7 mouse cellular contexts compared by ENCODE assay signal in the genomic region with DNA sequence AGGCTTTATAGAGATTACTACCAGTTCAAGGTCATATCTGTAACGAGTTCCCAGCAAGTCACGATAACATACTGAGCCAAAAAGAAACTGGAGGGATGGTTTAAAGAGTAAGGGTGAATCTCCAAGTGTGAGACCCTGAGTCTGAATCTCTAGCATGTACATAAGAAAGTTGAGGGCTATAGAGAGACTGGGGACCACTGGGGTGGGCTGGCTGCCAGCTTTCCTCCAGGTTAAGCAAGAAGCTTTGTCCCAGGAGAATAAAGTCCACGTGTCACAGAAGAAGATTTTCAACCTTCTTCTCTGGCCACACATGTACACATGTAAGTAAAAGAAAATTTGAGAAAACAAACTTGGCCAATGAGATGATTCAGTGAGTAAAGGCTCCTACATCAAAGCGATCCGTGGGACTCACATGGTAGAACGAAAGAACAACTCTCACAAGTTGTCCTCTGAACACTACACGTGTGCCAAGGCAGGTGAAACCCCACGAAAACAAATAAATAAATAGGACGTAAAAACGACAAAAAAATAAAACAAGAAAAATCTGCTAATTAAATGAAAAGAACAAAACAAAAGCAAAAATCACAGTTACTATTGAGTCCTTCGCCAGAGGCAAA. TPM values are rescaled to one million over a fixed set of nuclear protein-coding genes. Genes with fewer than 3 reads are reported as not detected.
DNase-seq lines count a peak whose midpoint lies in the region; ATAC-seq and TF ChIP-seq lines count a peak whose summit lies in the region.

No protein-coding gene starts in this region.

- 45% methylated on average over 11 of the region's 11 CpGs for WGBS in intestine, postnatal 0 days
- WGBS in midbrain, postnatal 0 days, result 58% methylated on average over 11 of the region's 11 CpGs

- H3K9ac ChIP-seq in intestine, postnatal 0 days (ENCODE audit: low read depth, low read length), result peak overlapping the region; percentile 76; the same call in 1 of the 2 replicates
- peak overlapping the region; percentile 5; the same call in 1 of the 2 replicates for H3K9ac ChIP-seq in midbrain, postnatal 0 days (replicated peaks; ENCODE audit: low read length, poor library complexity, severe bottlenecking)

- TF ChIP-seq POLR2A in embryonic fibroblast, embryonic 13.5 days (IDR thresholded peaks at IDR 0.05; ENCODE audit: low read depth, low read length), result no peak

- no peaks in the 10 kb centered on the region; the same call in 1 of the 2 replicates for H3K4me1 ChIP-seq in embryonic fibroblast, embryonic 13.5 days (ENCODE audit: control insufficient read depth, insufficient read depth, low read length)
- no peaks in the 10 kb centered on the region; the same call in 1 of the 2 replicates for H3K4me1 ChIP-seq in intestine, postnatal 0 days (replicated peaks; ENCODE audit: control insufficient read depth, insufficient read depth, low read length)
- no peaks in the 10 kb centered on the region for H3K4me1 ChIP-seq in midbrain, postnatal 0 days (ENCODE audit: insufficient read depth, low read length)

- H3K27me3 ChIP-seq in intestine, postnatal 0 days (replicated peaks; ENCODE audit: control insufficient read depth, insufficient read depth, low read length), result peaks cover 6% of the 10 kb centered on the region; the same call in 1 of the 2 replicates
- H3K27me3 ChIP-seq in midbrain, postnatal 0 days (ENCODE audit: insufficient read depth, low read length), result 0 out of 2 replicates have a peak, but pooled peaks cover 3% of the 10 kb centered on the region

- peak overlapping the region; percentile 78 for H3K4me2 ChIP-seq in intestine, postnatal 0 days (replicated peaks; ENCODE audit: low read depth)
- peak overlapping the region; percentile 47 for H3K4me2 ChIP-seq in midbrain, postnatal 0 days (ENCODE audit: low read depth, low read length, poor library complexity, severe bottlenecking)

- no peaks in the 10 kb centered on the region; the same call in 1 of the 2 replicates for H3K36me3 ChIP-seq in intestine, postnatal 0 days (ENCODE audit: control insufficient read depth, insufficient read depth)
- H3K36me3 ChIP-seq in midbrain, postnatal 0 days (ENCODE audit: insufficient read depth, low read length), result no peaks in the 10 kb centered on the region

- peak; percentile 48 for DNase-seq in right cerebral cortex, postnatal 4 days
- no peak for DNase-seq in right cerebral cortex, postnatal 36 days (ENCODE audit: low spot score in 2 of 2)
- peak; percentile 0 for DNase-seq in midbrain, postnatal 0 days (ENCODE audit: low spot score)
- DNase-seq in Muller cell, postnatal 12 days (ENCODE audit: inconsistent ontology term), result no peak

- H3K9me3 ChIP-seq in intestine, postnatal 0 days (ENCODE audit: control insufficient read depth), result no peaks in the 10 kb centered on the region
- no peaks in the 10 kb centered on the region for H3K9me3 ChIP-seq in midbrain, postnatal 0 days (ENCODE audit: low read length)

- peak overlapping the region; percentile 10; the same call in 1 of the 2 replicates for H3K4me3 ChIP-seq in embryonic fibroblast, embryonic 13.5 days (ENCODE audit: insufficient read depth, low read length)
- peak overlapping the region; percentile 69 for H3K4me3 ChIP-seq in intestine, postnatal 0 days (ENCODE audit: low read depth, low read length)
- peak overlapping the region; percentile 77 for H3K4me3 ChIP-seq in midbrain, postnatal 0 days (ENCODE audit: low read depth, low read length)

- no peak for TF ChIP-seq CTCF in embryonic fibroblast, embryonic 13.5 days (IDR thresholded peaks at IDR 0.05; ENCODE audit: borderline replicate concordance, insufficient read depth, low read length)
- no peak for TF ChIP-seq CTCF in intestine, postnatal 0 days (IDR thresholded peaks at IDR 0.05; ENCODE audit: low read depth)
- TF ChIP-seq CTCF in midbrain, postnatal 0 days (IDR thresholded peaks at IDR 0.05), result no peak

- 0 out of 2 replicates have a peak, but pooled peaks have one; percentile 7 for ATAC-seq in intestine, postnatal 0 days
- ATAC-seq in midbrain, postnatal 0 days (ENCODE audit: low FRiP score), result no peak
- no peak for ATAC-seq in granulocyte monocyte progenitor cell, adult 5-6 weeks (replicated peaks; ENCODE audit: poor library complexity, severe bottlenecking)

- no peak overlapping the region for H3K27ac ChIP-seq in embryonic fibroblast, embryonic 13.5 days (ENCODE audit: insufficient read depth, low read length)
- no peak overlapping the region; the same call in 1 of the 2 replicates for H3K27ac ChIP-seq in intestine, postnatal 0 days (ENCODE audit: low read depth, low read length)
- H3K27ac ChIP-seq in midbrain, postnatal 0 days (ENCODE audit: low read depth, low read length), result no peak overlapping the region

RNA-seq across cellular contexts. Expression of gene Gm5114, which starts 35.8 kb away (rescaled TPM):
- not detected in 2 replicates for polyA plus RNA-seq in embryonic fibroblast, embryonic 13.5 days (2011; ENCODE audit: insufficient read length, low read depth, missing spikeins)
- polyA plus RNA-seq in intestine, postnatal 0 days (2015; fragmentation: Nextera tagmentation; extraction: Ambion mirVana), result not detected in 2 replicates
- not detected in 2 replicates for total RNA-seq in midbrain, postnatal 0 days (2014; rRNA removed)
- not detected in 2 replicates for polyA plus RNA-seq in midbrain, postnatal 0 days (2015; fragmentation: Nextera tagmentation; extraction: Ambion mirVana)
- total RNA-seq in granulocyte monocyte progenitor cell, adult 5-6 weeks (2014; fragmentation: Nextera tagmentation), result not detected in 2 replicates
- total RNA-seq in granulocyte monocyte progenitor cell, adult 5-6 weeks (2017), result not detected in 2 replicates

Comparison
In these comparisons a context has a peak if more than half of its experiments do, and no peak if none do; other contexts are left out.
1. DNase-seq: peak in right cerebral cortex, postnatal 4 days (single experiment) and midbrain, postnatal 0 days (single experiment); none in right cerebral cortex, postnatal 36 days (0 of 2) and Muller cell, postnatal 12 days (single experiment).
2. H3K4me3 ChIP-seq: peak in every context shown above with its lines; median percentile 77 in midbrain, postnatal 0 days; 69 in intestine, postnatal 0 days; 10 in embryonic fibroblast, embryonic 13.5 days.